Mouse (Mus musculus) liver, postnatal 0 days (tissue): Measurements from ENCODE around the gene Pld5.

Source experiments
- CTCF ChIP-seq: sonication (generic); IDR thresholded peaks from 2 replicates; pipeline ENCODE4 v1.5.1; 2016; ENCODE audit warnings: antibody characterized with exemption, low read depth
- EP300 ChIP-seq: IDR thresholded peaks from 2 replicates; pipeline ENCODE4 v1.6.1; 2016; ENCODE audit warnings: antibody characterized with exemption, low read depth, mild to moderate bottlenecking

DNA sequence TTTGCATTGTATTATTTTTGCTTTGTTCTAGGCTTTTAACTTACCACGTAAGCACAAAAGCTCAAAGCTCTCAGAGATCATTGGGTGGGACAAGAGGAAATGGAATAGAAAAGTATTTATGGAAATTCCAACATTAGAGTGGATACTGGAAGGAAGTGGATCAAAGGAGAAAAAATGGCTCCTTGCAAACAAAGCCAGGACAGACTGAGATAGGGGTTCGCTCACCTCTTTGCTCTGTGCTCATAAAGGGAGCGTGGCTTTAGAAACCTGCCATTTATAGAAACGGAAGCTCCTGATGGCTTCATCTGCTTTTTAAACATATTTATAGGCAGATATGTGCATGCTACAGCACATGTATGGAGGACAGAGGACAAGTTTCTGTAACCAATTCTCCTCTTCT is 78.8 kb downstream of the Pld5 start:
- TF ChIP-seq CTCF = no peak
- no peak for TF ChIP-seq EP300
